Mouse (Mus musculus) left cerebral cortex, adult 2 months (tissue): ENCODE results near the gene Resp18. TPM values are rescaled to one million over a fixed set of nuclear protein-coding genes. Genes with fewer than 3 reads are reported as not detected.

ENCODE experiments used
- DNase-seq, 2 experiments: peaks; one replicate each; pipeline ENCODE4 v3.0.0; 2021 to 2022; ENCODE audit warnings: low spot score in 2 of 2, mixed read lengths in 1 of 2; ENCODE audit errors: extremely low spot score in 1 of 2
- H3K27ac ChIP-seq: fragments of 200-600 bp; 2 replicates; pipeline ENCODE4 v1.8.1; 2022
- H3K4me3 ChIP-seq: fragments of 200-600 bp; 2 replicates; pipeline ENCODE4 v1.8.1; 2022
- CTCF ChIP-seq: fragments of 200-600 bp; IDR thresholded peaks from 2 replicates; pipeline ENCODE4 v1.8.1; 2022; ENCODE audit warnings: antibody characterized with exemption, mild to moderate bottlenecking, moderate library complexity
- intact Hi-C: fragments of 180-260 bp; cut with DNase I; formaldehyde crosslinking; loops from one replicate; pipeline ENCODE4 v1.15.1; 2025
- long read RNA-seq, 2 experiments: library from polyadenylated mRNA; stranded (forward); transcript quantifications; one replicate each; pipeline ENCODE4 v2.0.0; 2021; ENCODE audit warnings: borderline mapping rate in 2 of 2
- total RNA-seq, 2 experiments: library from RNA; stranded (reverse); gene quantifications; 2 replicates each; pipeline ENCODE4 v1.2.3; 2021

Resp18 gene
- 100 to 1,000 TPM; 144 to 184 TPM for total RNA-seq
- long read RNA-seq, experiment 1, transcript Resp18-201 (6 exons, 748 nt) = major isoform, 31 of 33 reads
- long read RNA-seq, experiment 1, partial matches to known transcripts = 0 of 33 reads
- long read RNA-seq, experiment 1, other reads (novel, unspliced or antisense) = 1 of 33 reads
- long read RNA-seq, experiment 2, transcript Resp18-201 (6 exons, 748 nt) = major isoform, 20 of 22 reads
- long read RNA-seq, experiment 2, partial matches to known transcripts = 0 of 22 reads
- long read RNA-seq, experiment 2, other reads (novel, unspliced or antisense) = 2 of 22 reads

- peak within 1 kb of the TSS; percentile 50 for H3K4me3 ChIP-seq
- DNase-seq = no peak
- intact Hi-C loops = no loop called here
- no peak for TF ChIP-seq CTCF
- peak within 1 kb of the TSS; percentile 66 for H3K27ac ChIP-seq
Observed at GRCm38 (mm10) chr1:75278228-75278627, at the start of gene Resp18. Gene Resp18, minus strand, starts transcription at chr1:75278415.

- intact Hi-C loops = no loop called here
- no peak for DNase-seq
- Histone ChIP-seq H3K27ac (no peak overlapping the region), H3K4me3 (no peak overlapping the region)
- peak; percentile 3; the same call in 1 of the 2 replicates for TF ChIP-seq CTCF
Observed at GRCm38 (mm10) chr1:75327461-75327860, 49.2 kb upstream of the Resp18 start.

GRCm38 (mm10) chr1:75319166-75319565, 41.0 kb upstream of the Resp18 start:
- intact Hi-C loops = loop anchor here (5.0 kb wide), 1 partner anchor 732 kb away; the partner anchor contains the start of genes Bcs1l and Zfp142
- TF ChIP-seq CTCF = no peak
- Histone ChIP-seq H3K4me3 (no peak overlapping the region), H3K27ac (no peak overlapping the region)
- no peak for DNase-seq

DNA sequence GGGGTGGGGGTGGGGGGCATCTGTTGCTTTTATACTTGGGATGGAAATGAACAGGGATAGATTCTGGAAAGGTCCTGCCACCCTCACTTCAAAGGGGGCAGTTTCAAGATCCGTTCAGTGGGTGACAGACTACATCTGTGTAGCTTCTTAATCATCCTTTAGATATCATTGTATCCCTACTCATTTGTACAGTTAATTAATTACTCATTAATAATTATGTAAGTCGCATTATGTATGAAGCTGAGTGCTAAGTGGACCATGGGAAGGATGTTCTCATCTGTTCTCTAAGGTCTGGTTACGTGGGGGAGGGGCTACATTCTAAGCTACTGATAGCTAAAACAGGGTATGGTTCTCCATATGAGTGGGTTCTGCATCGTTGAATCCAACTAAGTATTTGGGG, 40.5 kb upstream of the Resp18 start:
- Histone ChIP-seq H3K27ac (no peak overlapping the region), H3K4me3 (no peak overlapping the region)
- TF ChIP-seq CTCF = no peak
- DNase-seq = no peak
- intact Hi-C loops = loop anchor here (5.0 kb wide), 1 partner anchor 731 kb away; the partner anchor contains the start of genes Bcs1l and Zfp142

DNA sequence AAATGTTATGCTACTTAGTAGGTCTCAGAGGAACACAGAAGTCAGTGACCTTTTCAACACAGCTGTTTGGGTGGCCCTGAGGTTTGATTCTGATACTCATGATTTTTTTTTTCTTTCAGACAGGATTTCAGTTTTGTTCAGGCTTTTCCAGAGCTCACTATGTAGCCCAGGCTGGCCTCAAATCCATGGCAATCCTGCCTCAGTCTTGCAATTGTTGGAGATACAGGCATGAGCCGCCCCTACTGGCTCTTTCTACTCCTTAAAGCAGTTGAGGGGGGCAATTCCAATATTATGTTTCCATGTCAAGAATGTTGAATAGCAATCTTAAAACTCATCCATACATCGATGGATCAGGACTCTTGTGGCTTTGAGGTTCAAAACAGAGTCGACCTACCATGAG, 40.1 kb upstream of the Resp18 start:
- no peak for DNase-seq
- Histone ChIP-seq H3K4me3 (peak overlapping the region; percentile 24), H3K27ac (peak overlapping the region; percentile 13)
- intact Hi-C loops = loop anchor here (5.0 kb wide), 1 partner anchor 731 kb away; the partner anchor contains the start of genes Bcs1l and Zfp142
- no peak for TF ChIP-seq CTCF

DNA sequence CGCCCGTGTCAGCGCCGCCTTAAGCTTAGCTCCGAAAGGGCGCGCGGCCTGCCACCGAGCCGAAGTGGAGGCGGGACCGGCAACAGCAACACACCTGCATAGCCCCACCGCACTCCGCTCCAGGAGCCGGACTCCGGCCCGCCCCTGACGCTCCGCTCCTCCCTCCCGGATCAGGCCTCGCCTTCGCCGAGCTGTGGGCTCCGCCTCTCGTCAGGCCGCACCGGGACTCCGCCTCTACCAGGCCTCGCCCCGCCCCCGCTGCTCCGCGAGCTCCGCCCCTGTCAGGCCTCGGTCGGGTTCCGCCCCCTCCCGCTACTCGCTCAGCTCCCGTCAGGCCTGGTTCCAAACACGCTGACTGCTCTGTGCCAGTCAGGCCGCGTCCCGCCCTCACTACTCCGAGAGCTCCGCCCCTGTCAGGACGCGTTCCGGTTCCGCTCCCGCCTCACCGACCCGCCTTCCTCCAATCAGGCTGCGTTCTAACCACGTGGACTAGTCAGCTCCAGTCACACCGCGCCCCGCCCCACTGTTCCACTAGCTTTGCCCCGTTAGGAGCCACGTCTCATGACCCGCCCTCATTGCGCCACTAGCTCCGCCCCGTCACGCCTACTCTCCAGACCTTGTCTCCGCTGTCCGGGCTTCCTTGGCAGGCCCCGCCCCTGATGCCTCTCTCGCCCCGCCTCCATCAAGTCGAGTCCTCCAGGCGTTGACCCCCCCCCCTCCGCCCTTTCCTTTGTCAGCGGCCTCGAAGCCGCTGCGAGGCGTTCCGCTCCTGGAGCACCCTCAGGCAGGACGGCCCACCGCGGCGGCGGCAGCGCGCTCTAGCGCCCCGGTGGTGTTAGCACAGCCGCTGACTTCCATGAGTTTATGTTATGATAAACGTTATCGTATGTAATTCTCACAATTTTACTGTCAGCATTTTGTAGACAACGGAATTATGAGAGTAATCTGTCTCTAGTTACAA, 39.3 kb upstream of the Resp18 start, which contains the start of gene Dnpep:
Dnpep (minus strand) TSS at position 750 of the 961 bp plus-strand sequence.
- peak; percentile 71 for TF ChIP-seq CTCF

DNA sequence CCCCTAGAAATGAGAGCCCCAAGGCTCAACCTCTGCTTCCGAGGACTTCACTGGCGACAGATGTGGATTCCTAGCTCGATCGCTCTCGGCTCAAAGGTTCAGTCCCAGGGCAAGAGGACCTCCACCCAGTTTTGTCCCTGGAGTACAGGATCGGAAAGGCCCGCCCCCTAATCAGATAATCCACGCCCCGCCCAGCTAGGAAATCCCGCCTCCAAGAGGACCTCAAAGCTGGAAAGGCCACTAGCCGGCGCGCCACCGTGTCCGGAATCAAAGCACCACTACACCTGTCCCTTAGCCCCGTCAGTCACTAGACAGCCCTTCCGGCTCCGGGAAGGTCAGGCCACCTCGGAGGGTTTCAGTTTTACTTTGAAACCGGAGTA, 38.6 kb upstream of the Resp18 start:
- peak; percentile 72 to 73 for DNase-seq
- Histone ChIP-seq H3K27ac (peak overlapping the region; percentile 97), H3K4me3 (peak overlapping the region; percentile 95)
- intact Hi-C loops = loop anchor here (5.0 kb wide), 1 partner anchor 730 kb away; the partner anchor contains the start of genes Bcs1l and Zfp142
- no peak; the same call in 1 of the 2 replicates for TF ChIP-seq CTCF

More for the DNA sequence above, 39.3 kb upstream of the Resp18 start, which contains the start of gene Dnpep:
- H3K4me3 ChIP-seq = peak within 1 kb of the TSS; percentile 95
- intact Hi-C loops = loop anchor here (5.0 kb wide), 1 partner anchor 730 kb away; the partner anchor contains the start of genes Bcs1l and Zfp142
- peak within 1 kb of the TSS; percentile 97 for H3K27ac ChIP-seq
- DNase-seq = peak; percentile 100

- H3K27ac ChIP-seq = no peak overlapping the region
- H3K4me3 ChIP-seq = no peak overlapping the region; the same call in 1 of the 2 replicates
- no peak for DNase-seq
- intact Hi-C loops = loop anchor here (5.0 kb wide), 1 partner anchor 728 kb away; the partner anchor contains the start of genes Bcs1l and Zfp142
- no peak for TF ChIP-seq CTCF
Observed at GRCm38 (mm10) chr1:75315456-75316365, 37.5 kb upstream of the Resp18 start.

GRCm38 (mm10) chr1:75315011-75315410, 36.8 kb upstream of the Resp18 start:
- no peak for TF ChIP-seq CTCF
- Histone ChIP-seq H3K4me3 (no peak overlapping the region), H3K27ac (no peak overlapping the region)
- intact Hi-C loops = loop anchor here (5.0 kb wide), 1 partner anchor 728 kb away; the partner anchor contains the start of genes Bcs1l and Zfp142
- no peak for DNase-seq

DNA sequence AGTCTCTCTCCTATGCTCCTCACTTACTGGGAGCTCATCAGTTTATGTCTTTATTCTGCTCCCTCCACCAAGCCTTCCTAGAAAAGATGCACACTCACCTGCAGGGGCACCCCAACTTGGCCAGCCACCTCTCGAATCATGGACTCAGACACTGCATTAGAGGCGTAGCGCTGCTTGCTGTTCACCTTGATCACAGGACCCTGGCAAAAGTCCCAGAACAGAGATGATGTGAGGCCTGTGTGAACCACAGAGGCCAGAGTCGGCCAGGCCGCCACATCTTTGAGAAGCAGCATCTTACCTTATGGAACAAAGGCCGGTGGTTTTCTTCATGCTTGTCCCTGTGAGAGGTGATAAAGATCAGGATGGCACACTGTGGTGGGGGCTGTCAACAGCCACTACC, 33.5 kb upstream of the Resp18 start:
- TF ChIP-seq CTCF = no peak
- Histone ChIP-seq H3K4me3 (no peak overlapping the region), H3K27ac (no peak overlapping the region)
- DNase-seq = no peak
- intact Hi-C loops = no loop called here
